Comparison of ENCODE assay signal across 9 mouse cellular contexts in genomic region chr11:62396405-62396804, GRCm38 (mm10).
A peak's percentile ranks its signal among the peaks of the same experiment; 100 is the strongest.
DNase-seq lines count a peak whose midpoint lies in the region; ATAC-seq and TF ChIP-seq lines count a peak whose summit lies in the region.
"Had no signal": no experiment of that assay in that cellular context is flagged by ENCODE, and none has a peak within 500 bp of the region (broad histone marks: within the 10 kb centered on the region; RNA-seq: fewer than 3 reads in every experiment).

No protein-coding gene starts in this region.

- ATAC-seq in midbrain, postnatal 0 days (ENCODE audit: low FRiP score), result no peak
- ATAC-seq in midbrain, embryonic 16.5 days, result no peak

- TF ChIP-seq CTCF in midbrain, postnatal 0 days (IDR thresholded peaks at IDR 0.05), result peak; percentile 77

- no peaks in the 10 kb centered on the region for H3K4me1 ChIP-seq in midbrain, postnatal 0 days (ENCODE audit: insufficient read depth, low read length)
- no peaks in the 10 kb centered on the region for H3K4me1 ChIP-seq in midbrain, embryonic 16.5 days (ENCODE audit: control insufficient read depth, insufficient read depth, low read length)
- H3K4me1 ChIP-seq: neural tube, embryonic 12.5 days had no signal

- H3K9ac ChIP-seq in midbrain, postnatal 0 days (replicated peaks; ENCODE audit: low read length, poor library complexity, severe bottlenecking), result no peak overlapping the region
- H3K9ac ChIP-seq in midbrain, embryonic 16.5 days (ENCODE audit: low read depth, low read length), result no peak overlapping the region
- H3K9ac ChIP-seq: neural tube, embryonic 12.5 days had no signal

- H3K27ac ChIP-seq in midbrain, postnatal 0 days (ENCODE audit: low read depth, low read length), result no peak overlapping the region
- no peak overlapping the region for H3K27ac ChIP-seq in midbrain, embryonic 16.5 days (ENCODE audit: low read length)
- H3K27ac ChIP-seq: neural tube, embryonic 12.5 days had no signal

- H3K4me3 ChIP-seq in midbrain, postnatal 0 days (ENCODE audit: low read depth, low read length), result no peak overlapping the region
- no peak overlapping the region for H3K4me3 ChIP-seq in midbrain, embryonic 16.5 days (ENCODE audit: low read depth, low read length)
- H3K4me3 ChIP-seq: neural tube, embryonic 12.5 days had no signal

- WGBS in midbrain, postnatal 0 days, result 89% methylated on average over 2 of the region's 2 CpGs
- 93% methylated on average over 2 of the region's 2 CpGs for WGBS in midbrain, embryonic 16.5 days

- H3K27me3 ChIP-seq in midbrain, postnatal 0 days (ENCODE audit: insufficient read depth, low read length), result no peaks in the 10 kb centered on the region
- H3K27me3 ChIP-seq in midbrain, embryonic 16.5 days (ENCODE audit: control insufficient read depth, insufficient read depth, low read depth, low read length), result no peaks in the 10 kb centered on the region
- H3K27me3 ChIP-seq: neural tube, embryonic 12.5 days had no signal

- H3K4me2 ChIP-seq in midbrain, postnatal 0 days (ENCODE audit: low read depth, low read length, poor library complexity, severe bottlenecking), result no peak overlapping the region
- no peak overlapping the region for H3K4me2 ChIP-seq in midbrain, embryonic 16.5 days (ENCODE audit: low read length)
- H3K4me2 ChIP-seq: neural tube, embryonic 12.5 days had no signal

- no peaks in the 10 kb centered on the region for H3K9me3 ChIP-seq in midbrain, postnatal 0 days (ENCODE audit: low read length)
- H3K9me3 ChIP-seq in midbrain, embryonic 16.5 days (replicated peaks; ENCODE audit: control insufficient read depth, low read length, poor library complexity, severe bottlenecking), result no peaks in the 10 kb centered on the region
- H3K9me3 ChIP-seq: neural tube, embryonic 12.5 days had no signal

- peak; percentile 44 for DNase-seq in gastrocnemius, adult 18-20 months (ENCODE audit: low spot score)
- DNase-seq in gastrocnemius, postnatal 4 days (ENCODE audit: low spot score in 2 of 2), result no peak
- DNase-seq in midbrain, postnatal 0 days (ENCODE audit: low spot score), result peak; percentile 69
- DNase-seq in cerebellum, adult 9-10 months, result peak; percentile 70
- peak; percentile 39 to 55 for DNase-seq in kidney, postnatal 4 days
- peak; percentile 55 for DNase-seq in thymus, postnatal 0 days (ENCODE audit: low spot score)
- DNase-seq in urinary bladder, adult 18-20 months (ENCODE audit: low spot score in 2 of 2), result no peak

- peaks cover 11% of the 10 kb centered on the region for H3K36me3 ChIP-seq in midbrain, postnatal 0 days (ENCODE audit: insufficient read depth, low read length)
- H3K36me3 ChIP-seq in midbrain, embryonic 16.5 days (ENCODE audit: control insufficient read depth, insufficient read depth, low read length), result peaks cover 11% of the 10 kb centered on the region

Comparison
In these comparisons a context has a peak if more than half of its experiments do, and no peak if none do; other contexts are left out.
1. DNase-seq: peak in gastrocnemius, adult 18-20 months (single experiment), midbrain, postnatal 0 days (single experiment), cerebellum, adult 9-10 months (single experiment), kidney, postnatal 4 days (2 of 2) and thymus, postnatal 0 days (single experiment); none in gastrocnemius, postnatal 4 days (0 of 2) and urinary bladder, adult 18-20 months (0 of 2).